In genomic region chr11:35687316-35687715, GRCm38 (mm10) we compare ENCODE assay signal across 17 mouse cellular contexts.
"Had no signal": no experiment of that assay in that cellular context is flagged by ENCODE, and none has a peak within 500 bp of the region (broad histone marks: within the 10 kb centered on the region; RNA-seq: fewer than 3 reads in every experiment).

No protein-coding gene starts in this region.

- H3K36me3 ChIP-seq: liver, embryonic 13.5 days; lung, embryonic 15.5 days; stomach, embryonic 15.5 days had no signal

- H3K9ac ChIP-seq: liver, embryonic 13.5 days; lung, embryonic 15.5 days; neural tube, embryonic 12.5 days; neural tube, embryonic 15.5 days; stomach, embryonic 15.5 days had no signal

- H3K4me1 ChIP-seq: liver, embryonic 13.5 days; lung, embryonic 15.5 days; megakaryocyte, embryonic 14.5 days; midbrain, embryonic 10.5 days; neural tube, embryonic 12.5 days; neural tube, embryonic 15.5 days; stomach, embryonic 15.5 days had no signal

- H3K4me2 ChIP-seq: liver, embryonic 13.5 days; lung, embryonic 15.5 days; neural tube, embryonic 12.5 days; neural tube, embryonic 15.5 days; stomach, embryonic 15.5 days had no signal

- DNase-seq: kidney, adult 2 months; kidney, postnatal 25 days; liver, embryonic 13.5 days; midbrain, embryonic 14.5 days; right cerebral cortex, adult 18-20 months; right cerebral cortex, postnatal 14 days; right cerebral cortex, postnatal 4 days; spleen, adult 18-20 months; thymus, postnatal 25 days had no signal

- H3K27me3 ChIP-seq: liver, embryonic 13.5 days; lung, embryonic 15.5 days; megakaryocyte, embryonic 14.5 days; neural tube, embryonic 12.5 days; neural tube, embryonic 15.5 days; stomach, embryonic 15.5 days had no signal

- ATAC-seq: intestine, postnatal 0 days had no signal

- H3K27ac ChIP-seq: kidney, postnatal 0 days; liver, embryonic 13.5 days; lung, embryonic 15.5 days; midbrain, embryonic 10.5 days; neural tube, embryonic 12.5 days; neural tube, embryonic 15.5 days; stomach, embryonic 15.5 days had no signal

- H3K4me3 ChIP-seq: liver, embryonic 13.5 days; lung, embryonic 15.5 days; megakaryocyte, embryonic 14.5 days; midbrain, embryonic 10.5 days; neural tube, embryonic 12.5 days; neural tube, embryonic 15.5 days; stomach, embryonic 15.5 days had no signal

- H3K9me3 ChIP-seq: liver, embryonic 13.5 days; lung, embryonic 15.5 days; megakaryocyte, embryonic 14.5 days; midbrain, embryonic 10.5 days; neural tube, embryonic 12.5 days; neural tube, embryonic 15.5 days; stomach, embryonic 15.5 days had no signal
